ENCODE assay signal across 16 mouse cellular contexts in the genomic region with DNA sequence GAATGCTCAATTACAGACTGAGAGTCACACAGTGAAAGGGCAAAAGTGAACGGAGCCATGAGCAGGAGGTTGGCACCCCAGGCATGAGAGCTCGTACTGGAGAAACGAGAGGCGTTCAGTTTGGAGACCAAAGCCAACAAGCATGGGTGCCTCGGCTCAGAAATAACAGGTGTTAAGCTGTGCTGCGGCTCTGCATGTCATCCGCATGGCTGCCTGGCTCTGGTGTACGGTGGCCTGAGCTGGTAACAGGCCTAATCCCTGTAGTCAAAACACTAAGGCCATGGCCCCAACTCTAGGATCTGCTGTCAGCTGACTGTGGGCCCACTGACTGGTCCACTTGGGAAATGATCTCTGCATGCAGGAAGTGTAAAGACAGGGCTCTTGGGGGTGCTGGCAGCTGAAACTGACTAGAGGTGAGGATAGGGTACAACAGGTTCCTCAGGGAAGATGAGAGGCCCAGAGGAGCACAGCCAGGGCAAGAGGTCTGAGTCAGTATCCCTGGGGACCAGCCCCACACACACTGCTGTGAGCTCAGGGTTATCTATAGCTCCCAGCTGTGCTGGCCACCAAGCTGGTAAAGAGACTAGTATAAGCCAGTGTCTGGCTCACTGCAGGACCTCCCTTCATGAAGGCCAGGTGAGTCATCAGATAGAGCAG. TPM values are rescaled to one million over a fixed set of nuclear protein-coding genes. Genes with fewer than 3 reads are reported as not detected.
A peak's percentile ranks its signal among the peaks of the same experiment; 100 is the strongest.
DNase-seq lines count a peak whose midpoint lies in the region; ATAC-seq and TF ChIP-seq lines count a peak whose summit lies in the region.
"Had no signal": no experiment of that assay in that cellular context is flagged by ENCODE, and none has a peak within 500 bp of the region (broad histone marks: within the 10 kb centered on the region; RNA-seq: fewer than 3 reads in every experiment).

No protein-coding gene starts in this region.

- WGBS in heart, embryonic 13.5 days, result 81% methylated on average over 8 of the region's 8 CpGs
- WGBS in midbrain, embryonic 10.5 days, result 81% methylated on average over 8 of the region's 8 CpGs

- H3K9ac ChIP-seq in heart, embryonic 13.5 days, result no peak overlapping the region
- H3K9ac ChIP-seq: limb, embryonic 12.5 days; midbrain, embryonic 12.5 days had no signal

- TF ChIP-seq CTCF in gastrocnemius, adult 2 months (IDR thresholded peaks at IDR 0.05), result 0 out of 2 replicates have a peak, but pooled peaks have one; percentile 12

- no peak overlapping the region for H3K4me2 ChIP-seq in heart, embryonic 13.5 days
- H3K4me2 ChIP-seq: limb, embryonic 12.5 days; midbrain, embryonic 12.5 days had no signal

- no peaks in the 10 kb centered on the region for H3K9me3 ChIP-seq in heart, embryonic 13.5 days
- H3K9me3 ChIP-seq in midbrain, embryonic 10.5 days (replicated peaks), result no peaks in the 10 kb centered on the region
- H3K9me3 ChIP-seq: forebrain, embryonic 10.5 days; limb, embryonic 12.5 days; midbrain, embryonic 12.5 days had no signal

- 0 out of 2 replicates have a peak, but pooled peaks cover 2% of the 10 kb centered on the region for H3K36me3 ChIP-seq in heart, embryonic 13.5 days
- no peaks in the 10 kb centered on the region for H3K36me3 ChIP-seq in midbrain, embryonic 10.5 days
- H3K36me3 ChIP-seq: forebrain, embryonic 10.5 days; limb, embryonic 12.5 days; midbrain, embryonic 12.5 days had no signal

- peak; percentile 48; the same call in 1 of the 2 replicates for ATAC-seq in heart, embryonic 13.5 days (ENCODE audit: extremely low read depth, insufficient number of reproducible peaks, low FRiP score, low TSS enrichment)
- ATAC-seq in neutrophil, adult 5-6 weeks (ENCODE audit: extremely low read depth, insufficient number of reproducible peaks, low FRiP score, poor library complexity, severe bottlenecking), result 0 out of 2 replicates have a peak, but pooled peaks have one; percentile 13
- ATAC-seq: inflammation-experienced regulatory T-cells, adult 6 months had no signal

- DNase-seq in heart, postnatal 14 days, result no peak
- DNase-seq in NIH3T3 (ENCODE audit: low read depth), result peak; percentile 46
- peak; percentile 87 for DNase-seq in gastrocnemius, adult 2 months
- DNase-seq in right cerebral cortex, adult 18-20 months, result no peak
- no peak for DNase-seq in midbrain, embryonic 10.5 days (ENCODE audit: low spot score)
- DNase-seq: heart, postnatal 36 days; layer of hippocampus, postnatal 36 days; lung, adult 2 months; lung, postnatal 4 days; thymus, adult 18-20 months had no signal

- no peak overlapping the region for H3K4me3 ChIP-seq in heart, embryonic 13.5 days
- no peak overlapping the region for H3K4me3 ChIP-seq in gastrocnemius, adult 2 months
- no peak overlapping the region for H3K4me3 ChIP-seq in midbrain, embryonic 10.5 days
- H3K4me3 ChIP-seq: forebrain, embryonic 10.5 days; limb, embryonic 12.5 days; midbrain, embryonic 12.5 days had no signal

- no peaks in the 10 kb centered on the region for H3K4me1 ChIP-seq in heart, embryonic 13.5 days
- H3K4me1 ChIP-seq in midbrain, embryonic 10.5 days, result no peaks in the 10 kb centered on the region
- H3K4me1 ChIP-seq: forebrain, embryonic 10.5 days; limb, embryonic 12.5 days; midbrain, embryonic 12.5 days had no signal

- H3K27me3 ChIP-seq in heart, embryonic 13.5 days (replicated peaks), result no peaks in the 10 kb centered on the region
- H3K27me3 ChIP-seq in midbrain, embryonic 10.5 days (ENCODE audit: low read depth, poor library complexity, severe bottlenecking), result no peaks in the 10 kb centered on the region
- H3K27me3 ChIP-seq: limb, embryonic 12.5 days; midbrain, embryonic 12.5 days had no signal

- intact Hi-C loops in heart, postnatal 14 days (cut with DNase I), result loop anchor here (5.0 kb wide), 1 partner anchor 37 kb away; the partner anchor contains the start of gene Tead4
- intact Hi-C loops in gastrocnemius, adult 2 months (cut with DNase I), result no loop called here

- no peak overlapping the region for H3K27ac ChIP-seq in heart, embryonic 13.5 days (replicated peaks)
- H3K27ac ChIP-seq in gastrocnemius, adult 2 months, result peak overlapping the region; percentile 87
- H3K27ac ChIP-seq in midbrain, embryonic 10.5 days (replicated peaks), result no peak overlapping the region
- H3K27ac ChIP-seq: forebrain, embryonic 10.5 days; limb, embryonic 12.5 days; midbrain, embryonic 12.5 days had no signal

RNA-seq across cellular contexts. Expression of gene Tead4, which starts 35.6 kb away (rescaled TPM):
- polyA plus RNA-seq in heart, embryonic 13.5 days (2015; fragmentation: Nextera tagmentation; extraction: Ambion mirVana), result 2.9 and 3.4 TPM in 2 replicates
- total RNA-seq in heart, postnatal 14 days (2021), result 1 to 10 TPM; 4.6 to 5.0 TPM
- total RNA-seq in gastrocnemius, adult 2 months (2021), result 1 to 10 TPM; 7.6 to 8.1 TPM
- total RNA-seq in neutrophil, adult 5-6 weeks (2017), result not detected in 2 replicates
- polyA plus RNA-seq in midbrain, embryonic 10.5 days (2016; fragmentation: Nextera tagmentation; extraction: Ambion mirVana), result 1.7 TPM in 2 replicates
- polyA plus RNA-seq: inflammation-experienced regulatory T-cells, adult 6 months had no signal

Comparison
In these comparisons a context has a peak if more than half of its experiments do, and no peak if none do; other contexts are left out.
1. DNase-seq: peak in NIH3T3 (single experiment) and gastrocnemius, adult 2 months (single experiment); none in heart, postnatal 14 days (0 of 2), right cerebral cortex, adult 18-20 months (single experiment) and midbrain, embryonic 10.5 days (single experiment).